Mouse (Mus musculus): ENCODE measurements at regions not wholly inside any gene's neighbourhood (a gene's known extent, or its start where the extent isn't known, plus 50 kb on each side); places are given as distances from the start of the nearest gene placed in this dataset.

DNA sequence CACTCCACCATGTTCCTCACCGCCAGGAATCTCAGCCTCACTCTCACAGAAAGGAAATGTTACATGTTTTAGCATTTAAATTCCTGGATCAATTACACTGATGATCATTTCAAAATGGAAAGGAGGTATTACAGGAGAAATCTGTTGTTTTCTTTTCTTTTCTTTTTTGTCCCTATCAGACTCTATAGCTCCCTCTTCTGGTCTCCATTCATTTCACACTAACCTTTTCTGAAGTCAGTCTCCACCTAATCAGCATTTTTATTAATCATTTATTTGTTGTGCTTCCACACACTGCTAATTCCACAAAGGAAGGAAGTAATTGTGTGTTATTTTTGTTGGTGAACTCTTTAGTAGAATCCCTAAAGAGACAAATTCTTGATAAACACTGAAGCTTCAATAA lies 130.5 kb upstream of the Car10 start:
- peak in 1 of 2 experiments; percentile 2 for DNase-seq (ENCODE audit: low spot score in 2 of 2)

DNA sequence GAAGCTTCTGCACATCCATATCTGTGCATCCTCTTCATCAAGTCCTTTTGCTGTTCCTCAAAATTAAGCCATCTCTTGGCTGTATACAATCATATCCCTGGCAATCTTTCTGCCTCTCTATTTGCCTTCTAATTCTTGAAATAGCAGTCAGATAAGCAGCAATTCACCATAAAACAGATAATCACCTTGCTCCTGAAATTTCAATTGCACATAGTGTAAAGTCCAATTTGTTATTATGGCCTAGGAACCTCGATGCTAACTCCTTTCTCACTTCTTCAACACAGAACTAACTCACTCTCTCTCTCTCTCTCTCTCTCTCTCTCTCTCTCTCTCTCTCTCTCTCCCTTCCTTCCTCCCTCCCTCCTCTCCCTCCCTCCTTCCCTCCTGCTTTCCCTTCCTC lies 98.2 kb upstream of the Car10 start:
- no peak for DNase-seq (ENCODE audit: low spot score in 2 of 2)

DNA sequence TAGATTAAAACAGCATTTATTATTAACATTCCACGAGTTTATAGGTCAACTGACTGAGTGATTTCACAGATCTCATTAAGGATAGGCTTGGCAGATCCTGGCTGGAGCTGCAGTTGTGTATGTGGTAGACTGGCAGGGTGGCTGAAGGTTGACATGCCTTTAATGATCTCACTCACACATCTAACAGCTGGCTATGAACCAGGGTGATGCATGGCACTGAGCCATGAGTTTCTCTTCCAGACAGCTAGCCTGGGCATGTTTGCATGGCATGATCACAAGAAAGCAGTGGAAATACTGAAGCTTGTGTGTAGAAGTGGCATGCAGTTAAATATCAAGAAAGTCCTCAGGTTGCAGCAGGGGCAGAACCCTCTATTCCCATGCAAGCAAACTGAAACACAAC lies 91.8 kb upstream of the Car10 start:
- DNase-seq (ENCODE audit: low spot score in 2 of 2) = no peak

DNA sequence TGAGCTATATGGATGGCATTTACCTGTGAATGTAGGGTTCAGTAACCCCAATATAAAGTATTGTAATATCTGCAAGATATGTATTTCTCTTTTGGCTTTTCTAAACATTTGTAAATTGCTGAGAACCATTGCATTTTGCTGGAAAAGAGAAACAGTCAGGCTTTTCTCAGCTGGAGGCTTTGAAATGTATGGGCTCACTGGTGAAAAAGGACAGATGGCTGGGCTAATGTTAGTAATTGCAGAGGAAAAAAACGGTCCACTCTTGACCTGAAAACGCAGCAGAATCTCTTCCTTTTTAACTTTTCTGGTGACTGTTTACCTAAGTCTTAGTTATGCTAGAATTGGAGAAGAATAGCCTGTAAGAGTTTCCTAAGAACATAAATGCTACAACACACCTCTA lies 71.8 kb upstream of the Car10 start:
- DNase-seq (ENCODE audit: low spot score in 2 of 2) = no peak

DNA sequence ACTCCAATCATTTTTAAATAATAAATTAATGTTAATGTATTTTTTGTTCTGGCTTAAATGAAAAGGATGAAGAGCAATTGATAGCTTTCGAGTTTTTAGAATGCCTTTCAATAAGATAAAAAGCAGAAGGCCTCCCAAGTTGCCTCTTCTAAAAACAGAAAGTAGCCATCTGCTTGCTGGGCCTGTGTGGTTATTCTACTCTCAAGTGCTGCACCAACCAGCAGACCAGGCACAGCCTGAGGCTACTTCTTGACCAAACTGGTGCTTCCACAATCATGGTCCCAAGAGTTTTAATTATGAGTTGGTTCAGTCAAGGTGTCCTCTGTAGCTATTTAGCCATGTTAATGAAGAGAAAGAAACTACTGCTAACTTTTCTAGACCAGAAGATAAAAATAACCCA lies 62.3 kb upstream of the Car10 start:
- no peak for DNase-seq (ENCODE audit: low spot score in 2 of 2)

DNA sequence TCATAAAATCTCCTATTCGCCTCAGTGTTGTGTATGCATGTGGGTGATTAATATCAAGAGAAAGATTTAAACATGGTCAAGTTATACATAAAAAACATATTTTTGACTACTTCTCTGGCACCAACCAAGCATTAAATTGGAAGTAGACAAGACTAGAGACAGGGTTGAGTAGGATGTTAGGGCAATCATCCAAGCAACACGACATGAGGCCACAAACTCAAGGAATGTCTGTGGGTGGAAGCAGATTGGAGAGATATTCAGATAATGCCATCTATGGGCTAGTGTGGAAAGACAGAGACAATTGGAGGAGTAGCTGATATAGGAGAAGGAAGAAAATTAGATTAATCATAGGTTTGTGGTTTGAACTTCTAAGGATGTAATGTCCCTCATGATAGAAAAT lies 60.0 kb upstream of the Car10 start:
- DNase-seq (ENCODE audit: low spot score in 2 of 2) = peak in 1 of 2 experiments; percentile 27

DNA sequence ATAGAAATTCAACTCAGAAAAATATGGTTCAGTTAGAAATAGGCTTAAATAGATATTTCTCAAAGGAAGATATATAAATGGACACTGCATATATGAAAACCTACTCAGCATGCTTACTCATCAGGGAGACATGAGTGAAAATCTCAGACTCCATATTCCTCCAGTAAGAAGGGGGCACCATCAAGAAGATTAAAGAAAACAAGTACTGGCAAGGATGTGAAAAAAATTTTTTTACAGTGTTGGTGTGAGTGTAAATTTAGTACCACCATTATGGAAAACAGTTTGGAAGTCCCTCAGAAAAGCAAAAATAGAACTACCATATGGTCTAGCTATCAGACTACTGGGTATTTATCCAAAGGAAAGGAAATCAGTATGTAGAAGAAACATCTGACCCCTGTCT lies 58.5 kb upstream of the Car10 start:
- DNase-seq (ENCODE audit: low spot score in 2 of 2) = no peak

DNA sequence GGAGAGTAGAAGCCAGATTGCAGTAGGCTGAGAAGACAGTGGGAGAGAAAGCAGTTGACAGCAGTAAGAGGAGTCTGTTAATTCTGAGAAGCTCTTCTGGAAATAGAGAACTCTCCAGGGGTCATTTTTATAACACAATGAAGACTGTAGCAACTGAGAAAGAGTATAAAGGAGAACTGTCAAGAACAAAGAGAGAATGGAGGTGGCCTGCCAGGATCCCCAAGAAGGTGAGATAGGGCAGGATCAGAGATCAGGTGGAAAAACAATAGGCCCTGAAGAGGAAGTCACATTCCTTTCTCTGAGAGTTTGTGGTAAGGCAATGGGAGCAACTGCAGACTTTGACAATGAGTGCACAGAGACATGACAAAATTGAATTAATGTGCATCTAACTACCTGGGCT lies 57.0 kb upstream of the Car10 start:
- no peak for DNase-seq (ENCODE audit: low spot score in 2 of 2)

DNA sequence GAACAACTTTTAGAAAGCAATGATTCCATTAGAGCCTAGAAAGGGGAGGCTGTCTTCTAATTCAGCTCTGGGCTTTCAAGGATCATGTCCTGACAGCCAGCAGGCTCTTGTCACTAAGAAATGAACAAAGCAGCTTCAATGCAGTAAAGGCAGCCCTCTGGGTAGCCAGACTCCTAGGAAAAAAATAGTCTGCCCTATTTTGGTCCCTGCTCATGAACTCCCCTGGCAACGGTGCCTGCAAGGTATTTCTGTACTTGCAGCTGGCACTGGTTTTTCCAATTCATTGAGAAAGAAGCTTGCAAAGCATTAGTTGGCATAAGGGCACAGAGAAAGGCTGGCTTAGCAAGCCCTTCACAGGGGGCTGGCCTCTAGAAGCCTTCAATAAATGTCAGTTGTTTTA lies 52.8 kb upstream of the Car10 start:
- peak; percentile 4 to 33 for DNase-seq (ENCODE audit: low spot score in 2 of 2)

Measured in layer of hippocampus, postnatal 14 days (tissue).